ENCODE assay signal across 14 mouse cellular contexts in genomic region chr3:34331889-34332276, GRCm38 (mm10).
DNase-seq lines count a peak whose midpoint lies in the region; ATAC-seq and TF ChIP-seq lines count a peak whose summit lies in the region.
"Had no signal": no experiment of that assay in that cellular context is flagged by ENCODE, and none has a peak within 500 bp of the region (broad histone marks: within the 10 kb centered on the region; RNA-seq: fewer than 3 reads in every experiment).

No protein-coding gene starts in this region.

- H3K27ac ChIP-seq in layer of hippocampus, adult 2 months: no peak overlapping the region
- no peak overlapping the region for H3K27ac ChIP-seq in hindbrain, postnatal 0 days
- no peak overlapping the region for H3K27ac ChIP-seq in midbrain, postnatal 0 days (ENCODE audit: low read depth, low read length)
- H3K27ac ChIP-seq: heart, adult 2 months; limb, embryonic 15.5 days; lung, embryonic 15.5 days had no signal

- H3K9me3 ChIP-seq in hindbrain, postnatal 0 days (ENCODE audit: low read length): no peaks in the 10 kb centered on the region
- H3K9me3 ChIP-seq in midbrain, postnatal 0 days (ENCODE audit: low read length): no peaks in the 10 kb centered on the region
- H3K9me3 ChIP-seq: limb, embryonic 15.5 days; lung, embryonic 15.5 days had no signal

- H3K9ac ChIP-seq in hindbrain, postnatal 0 days (replicated peaks; ENCODE audit: low read length): no peak overlapping the region
- H3K9ac ChIP-seq in midbrain, postnatal 0 days (replicated peaks; ENCODE audit: low read length, poor library complexity, severe bottlenecking): no peak overlapping the region
- H3K9ac ChIP-seq: limb, embryonic 15.5 days; lung, embryonic 15.5 days had no signal

- H3K4me2 ChIP-seq in hindbrain, postnatal 0 days (ENCODE audit: low read depth, low read length): peak overlapping the region; percentile 37
- H3K4me2 ChIP-seq in midbrain, postnatal 0 days (ENCODE audit: low read depth, low read length, poor library complexity, severe bottlenecking): peak overlapping the region; percentile 26
- H3K4me2 ChIP-seq: lung, embryonic 15.5 days had no signal

- peak; percentile 6 for DNase-seq in embryo, embryonic 11 days
- no peak for DNase-seq in embryo, embryonic 9.5 days (ENCODE audit: extremely low spot score)
- no peak for DNase-seq in layer of hippocampus, adult 2 months (ENCODE audit: low spot score in 2 of 2)
- no peak for DNase-seq in layer of hippocampus, postnatal 25 days (ENCODE audit: extremely low spot score in 1 of 2, low spot score in 1 of 2)
- DNase-seq in hindbrain, postnatal 0 days (ENCODE audit: low spot score): no peak
- DNase-seq in midbrain, postnatal 0 days (ENCODE audit: low spot score): no peak
- DNase-seq in cerebellum, adult 9-11 months: no peak
- no peak for DNase-seq in natural killer cell, adult 2 months (ENCODE audit: low spot score in 2 of 2)
- DNase-seq: cerebellum, adult 9-10 months; heart, adult 2 months; heart, postnatal 36 days; thymus, postnatal 25 days had no signal

- ATAC-seq in hindbrain, postnatal 0 days: peak; percentile 43; the same call in 1 of the 2 replicates
- no peak for ATAC-seq in midbrain, postnatal 0 days (ENCODE audit: low FRiP score)

- H3K4me1 ChIP-seq in hindbrain, postnatal 0 days (ENCODE audit: insufficient read depth, low read length): no peaks in the 10 kb centered on the region
- no peaks in the 10 kb centered on the region for H3K4me1 ChIP-seq in midbrain, postnatal 0 days (ENCODE audit: insufficient read depth, low read length)
- H3K4me1 ChIP-seq: lung, embryonic 15.5 days had no signal

- no peaks in the 10 kb centered on the region for H3K27me3 ChIP-seq in hindbrain, postnatal 0 days (ENCODE audit: insufficient read depth, low read length)
- H3K27me3 ChIP-seq in midbrain, postnatal 0 days (ENCODE audit: insufficient read depth, low read length): no peaks in the 10 kb centered on the region
- H3K27me3 ChIP-seq: lung, embryonic 15.5 days had no signal

- 28% methylated on average over 5 of the region's 5 CpGs for WGBS in hindbrain, postnatal 0 days
- 48% methylated on average over 5 of the region's 5 CpGs for WGBS in midbrain, postnatal 0 days

- peak overlapping the region; percentile 0; the same call in 1 of the 2 replicates for H3K4me3 ChIP-seq in layer of hippocampus, adult 2 months
- H3K4me3 ChIP-seq in hindbrain, postnatal 0 days (ENCODE audit: low read length): no peak overlapping the region
- H3K4me3 ChIP-seq in midbrain, postnatal 0 days (ENCODE audit: low read depth, low read length): no peak overlapping the region
- H3K4me3 ChIP-seq: heart, adult 2 months; limb, embryonic 15.5 days; lung, embryonic 15.5 days had no signal

- TF ChIP-seq CTCF in layer of hippocampus, adult 2 months (conservative IDR thresholded peaks at IDR 0.05): no peak
- no peak for TF ChIP-seq CTCF in hindbrain, postnatal 0 days (IDR thresholded peaks at IDR 0.05; ENCODE audit: low read depth)
- no peak for TF ChIP-seq CTCF in midbrain, postnatal 0 days (IDR thresholded peaks at IDR 0.05)

- no peaks in the 10 kb centered on the region for H3K36me3 ChIP-seq in hindbrain, postnatal 0 days (ENCODE audit: insufficient read depth, low read length)
- H3K36me3 ChIP-seq in midbrain, postnatal 0 days (ENCODE audit: insufficient read depth, low read length): no peaks in the 10 kb centered on the region
- H3K36me3 ChIP-seq: limb, embryonic 15.5 days; lung, embryonic 15.5 days had no signal
